Mouse (Mus musculus) gastrocnemius, adult 2 months (tissue): Measurements from ENCODE around the gene Zfp384. TPM values are rescaled to one million over a fixed set of nuclear protein-coding genes. Genes with fewer than 3 reads are reported as not detected.
A peak's percentile ranks its signal among the peaks of the same experiment; 100 is the strongest.
"Not testable (repeated sequence)": the region's sequence is repeated elsewhere in the genome, so short reads cannot be mapped to it uniquely, and the experiment has no call there.

ENCODE experiments used
- DNase-seq: peaks from one replicate; pipeline ENCODE4 v3.0.0; 2022
- H3K27ac ChIP-seq: fragments of 200-600 bp; 2 replicates; pipeline ENCODE4 v1.8.1; 2022; ENCODE audit warnings: mild to moderate bottlenecking
- H3K4me3 ChIP-seq: fragments of 200-600 bp; 2 replicates; pipeline ENCODE4 v1.8.1; 2022; ENCODE audit warnings: mild to moderate bottlenecking, moderate library complexity
- CTCF ChIP-seq: fragments of 200-600 bp; IDR thresholded peaks from 2 replicates; pipeline ENCODE4 v1.8.1; 2022; ENCODE audit warnings: antibody characterized with exemption, mild to moderate bottlenecking, moderate library complexity
- intact Hi-C: fragments of 180-260 bp; cut with DNase I; formaldehyde crosslinking; loops from one replicate; pipeline ENCODE4 v1.15.1; 2025
- total RNA-seq, 2 experiments: library from RNA; stranded (reverse); gene quantifications; 2 replicates each; pipeline ENCODE4 v1.2.3; 2021

The Zfp384 gene
- total RNA-seq, 2 experiments from 2014 or later = 24.4 to 28.0 TPM

DNA sequence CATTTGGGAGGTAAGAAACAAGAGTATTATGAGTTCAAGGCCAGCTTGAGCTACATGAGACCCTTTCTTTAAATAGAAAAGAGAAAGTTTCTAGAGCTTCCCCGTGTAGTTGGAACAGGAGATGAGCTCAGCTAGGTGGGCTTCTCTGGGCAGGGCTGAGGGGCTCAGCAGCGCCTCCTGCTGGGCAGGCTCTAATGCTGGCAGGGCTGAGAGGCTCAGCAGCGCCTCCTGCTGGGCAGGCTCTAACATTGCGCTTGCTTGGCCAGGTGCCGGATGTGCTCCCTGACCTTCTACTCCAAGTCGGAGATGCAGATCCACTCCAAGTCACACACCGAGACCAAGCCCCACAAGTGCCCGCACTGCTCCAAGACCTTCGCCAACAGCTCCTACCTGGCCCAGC, 21.6 kb downstream of the Zfp384 start:
- peak; percentile 59 for DNase-seq
- peak; percentile 86 for TF ChIP-seq CTCF
- H3K27ac ChIP-seq, H3K4me3 ChIP-seq, intact Hi-C loops: not testable (repeated sequence)

DNA sequence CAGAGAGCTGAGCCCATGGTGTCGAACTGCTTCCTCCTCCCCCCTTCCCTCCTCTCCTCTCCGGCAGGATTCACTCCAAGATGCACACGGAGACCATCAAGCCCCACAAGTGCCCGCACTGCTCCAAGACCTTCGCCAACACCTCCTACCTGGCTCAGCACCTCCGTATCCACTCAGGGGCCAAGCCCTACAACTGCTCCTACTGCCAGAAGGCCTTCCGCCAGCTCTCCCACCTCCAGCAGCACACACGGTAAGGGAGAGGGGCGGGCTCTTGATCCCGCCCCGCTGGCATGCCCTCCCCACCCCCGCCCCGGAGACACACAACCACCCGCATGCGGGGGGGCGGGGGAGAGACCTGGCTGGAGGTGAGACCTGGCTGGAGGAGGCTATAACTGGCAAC, 22.7 kb downstream of the Zfp384 start:
- no peak for TF ChIP-seq CTCF
- Histone ChIP-seq H3K4me3 (no peak overlapping the region), H3K27ac (no peak overlapping the region)
- intact Hi-C loops = no loop called here
- no peak for DNase-seq

DNA sequence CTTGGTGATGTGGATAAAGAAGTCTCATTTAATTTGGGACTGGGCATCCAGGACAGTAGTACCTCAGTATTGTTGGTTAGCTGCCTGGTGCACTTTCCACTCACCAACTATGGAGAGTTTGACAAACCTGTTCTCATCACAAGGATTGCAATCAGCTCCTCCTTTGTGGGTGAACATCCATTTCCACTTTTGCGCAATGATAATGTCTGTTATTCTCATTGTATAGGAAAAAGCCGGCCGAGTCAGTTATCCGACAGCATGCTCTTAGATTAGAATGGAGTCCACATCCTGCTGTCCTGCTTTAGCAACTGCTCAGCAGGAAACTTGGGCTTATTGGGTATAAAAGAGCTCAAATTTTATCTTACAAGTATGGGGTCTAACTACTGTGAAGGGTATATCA, 29.7 kb downstream of the Zfp384 start:
- peak overlapping the region; percentile 88 for H3K4me3 ChIP-seq
- peak overlapping the region; percentile 88 for H3K27ac ChIP-seq
- intact Hi-C loops = loop anchor here (1.0 to 5.0 kb wide), 3 partner anchors 30 to 326 kb away; partner anchors contain the start of genes Cops7a, Emg1 and Phb2
- no peak for TF ChIP-seq CTCF
- no peak for DNase-seq

DNA sequence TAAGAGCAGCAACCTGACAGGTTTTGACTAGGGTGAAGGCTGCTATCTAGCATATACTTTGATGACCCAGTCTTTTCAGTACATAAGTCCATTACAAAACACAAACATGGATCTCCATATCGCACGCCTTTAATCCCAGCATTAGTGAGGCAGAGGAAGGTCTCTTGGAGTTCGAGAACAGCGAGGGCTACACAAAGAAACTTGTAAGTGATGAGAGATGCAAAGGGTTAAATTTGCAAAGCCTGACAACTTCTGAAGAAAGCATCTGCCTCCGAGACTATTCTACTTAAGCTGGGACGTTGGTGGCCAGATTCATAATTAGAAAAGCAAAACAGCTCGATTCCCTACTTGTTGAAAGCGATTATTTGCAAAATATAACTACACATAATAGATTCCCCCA, 30.2 kb downstream of the Zfp384 start:
- peak overlapping the region; percentile 88 for H3K4me3 ChIP-seq
- H3K27ac ChIP-seq = peak overlapping the region; percentile 88
- DNase-seq = no peak
- no peak for TF ChIP-seq CTCF
- intact Hi-C loops = loop anchor here (1.0 to 5.0 kb wide), 3 partner anchors 31 to 327 kb away; partner anchors contain the start of genes Cops7a, Emg1 and Phb2

DNA sequence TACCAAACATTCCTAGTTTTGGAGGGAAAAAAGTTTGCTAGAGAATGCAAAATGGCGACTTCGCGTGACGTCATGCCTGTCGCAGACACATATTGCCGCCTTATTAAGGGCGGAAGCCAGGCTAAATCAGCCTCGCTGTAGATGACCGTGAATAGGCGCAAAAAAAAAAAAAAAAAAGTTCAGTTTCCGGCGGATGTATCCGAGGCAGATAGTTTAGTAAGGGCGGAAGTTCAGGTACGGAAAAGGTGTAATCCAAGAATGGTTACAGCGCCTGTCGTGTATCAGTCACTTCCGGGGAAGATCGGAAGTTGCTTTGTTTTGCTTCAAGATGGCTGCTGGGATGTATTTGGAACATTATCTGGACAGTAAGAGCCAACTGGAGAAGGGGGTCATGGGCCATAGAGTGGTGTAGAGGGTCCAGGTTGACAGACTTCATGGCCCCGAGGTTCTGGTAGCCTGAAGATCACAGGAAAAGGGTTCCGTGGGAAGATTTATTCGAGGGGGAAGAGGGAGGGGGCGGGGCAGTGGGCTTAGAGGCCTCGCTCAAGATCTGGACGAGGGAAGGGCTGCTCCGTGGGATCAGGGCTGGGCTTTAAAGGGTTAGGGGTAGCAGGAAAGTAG, 30.7 kb downstream of the Zfp384 start, which contains the start of gene Ing4:
Gene Ing4, plus strand, starts transcription at position 228 of the 621 bp plus-strand sequence.
- peak within 1 kb of the TSS; percentile 88 for H3K27ac ChIP-seq
- intact Hi-C loops = loop anchor here (1.0 to 5.0 kb wide), 3 partner anchors 31 to 327 kb away; partner anchors contain the start of genes Cops7a, Emg1 and Phb2
- DNase-seq = peak; percentile 93
- TF ChIP-seq CTCF = no peak
- peak within 1 kb of the TSS; percentile 88 for H3K4me3 ChIP-seq

DNA sequence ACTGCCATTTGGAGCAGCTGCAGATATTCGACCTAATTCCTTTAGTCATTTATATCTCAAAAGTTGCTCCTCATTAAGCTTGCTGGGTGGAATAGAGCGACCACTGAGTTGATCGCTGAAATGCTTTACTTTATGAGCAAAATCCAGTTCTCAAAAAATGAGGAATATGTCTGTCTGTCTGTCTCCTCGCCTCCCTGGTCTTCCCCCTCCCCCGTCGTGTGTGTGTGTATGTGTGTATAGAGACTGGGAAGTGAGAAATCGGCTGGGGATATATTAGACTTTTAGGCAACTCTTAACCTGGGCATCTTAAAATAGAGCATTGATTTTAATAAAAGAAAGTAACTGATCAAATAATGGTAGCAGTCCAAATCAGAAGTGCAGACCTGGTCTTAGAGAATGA, 31.3 kb downstream of the Zfp384 start:
- no peak for TF ChIP-seq CTCF
- peak overlapping the region; percentile 88 for H3K4me3 ChIP-seq
- no peak for DNase-seq
- peak overlapping the region; percentile 88 for H3K27ac ChIP-seq
- intact Hi-C loops = no loop called here

DNA sequence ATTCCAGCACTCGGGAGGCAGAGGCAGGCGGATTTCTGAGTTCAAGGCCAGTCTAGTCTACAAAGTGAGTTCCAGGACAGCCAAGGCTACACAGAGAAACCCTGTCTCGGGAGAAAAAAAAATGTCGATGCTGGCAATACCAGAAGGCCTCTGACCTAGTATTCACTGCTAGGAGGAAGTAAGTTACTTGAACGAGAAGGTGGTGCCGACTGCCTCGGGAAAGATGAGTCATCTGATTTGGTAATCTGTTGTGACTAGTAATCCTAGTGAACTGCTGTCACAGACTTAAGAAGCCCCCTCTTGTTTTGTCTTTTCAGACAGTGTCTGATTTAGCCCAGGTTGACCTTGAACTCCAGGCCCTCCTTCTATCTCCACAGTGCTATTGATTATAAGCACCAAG, 32.1 kb downstream of the Zfp384 start:
- intact Hi-C loops = no loop called here
- Histone ChIP-seq H3K4me3 (no peak overlapping the region), H3K27ac (no peak overlapping the region)
- no peak for DNase-seq
- no peak for TF ChIP-seq CTCF

DNA sequence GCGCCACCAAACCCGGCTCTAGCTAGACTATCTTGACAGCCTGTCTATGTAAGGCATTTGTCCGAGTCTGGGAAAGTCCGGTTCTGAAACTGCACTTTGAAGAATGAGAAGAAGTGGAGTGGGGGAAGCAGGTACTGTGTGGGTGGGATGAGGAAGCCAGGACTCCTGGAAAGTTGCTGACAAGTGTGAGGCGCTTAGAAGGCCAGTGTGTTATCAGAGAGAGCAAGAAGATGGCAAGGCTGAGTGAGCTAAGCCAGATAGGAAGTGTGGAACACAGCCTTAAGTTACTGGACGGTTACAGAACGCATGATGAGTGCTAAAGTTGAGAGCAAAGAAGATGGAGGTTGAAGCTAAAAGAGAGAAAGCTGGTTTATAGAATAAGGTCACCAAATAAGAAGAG, 33.1 kb downstream of the Zfp384 start:
- Histone ChIP-seq H3K4me3 (no peak overlapping the region), H3K27ac (no peak overlapping the region)
- no peak for TF ChIP-seq CTCF
- no peak for DNase-seq
- intact Hi-C loops = no loop called here

DNA sequence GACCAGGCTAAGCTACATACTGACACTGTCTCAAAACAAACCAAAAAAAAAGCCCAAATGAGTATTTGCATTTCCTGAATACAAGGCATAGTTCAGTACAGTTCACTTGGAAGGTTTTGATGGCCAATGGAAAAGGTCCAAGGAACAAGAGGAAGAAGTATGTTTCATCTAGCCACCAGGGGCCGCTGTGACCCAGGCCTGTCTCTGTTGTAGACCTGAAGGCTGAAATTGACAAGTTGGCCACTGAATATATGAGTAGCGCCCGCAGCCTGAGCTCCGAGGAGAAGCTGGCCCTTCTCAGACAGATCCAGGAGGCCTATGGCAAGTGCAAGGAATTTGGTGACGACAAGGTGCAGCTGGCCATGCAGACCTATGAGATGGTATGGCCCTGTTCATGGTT, 37.7 kb downstream of the Zfp384 start:
- Histone ChIP-seq H3K27ac (no peak overlapping the region), H3K4me3 (no peak overlapping the region)
- peak; percentile 90 for TF ChIP-seq CTCF
- peak; percentile 90 for DNase-seq
- intact Hi-C loops = loop anchor here (1.0 to 5.0 kb wide), 2 partner anchors 38 to 226 kb away; no protein-coding TSS in a partner anchor

DNA sequence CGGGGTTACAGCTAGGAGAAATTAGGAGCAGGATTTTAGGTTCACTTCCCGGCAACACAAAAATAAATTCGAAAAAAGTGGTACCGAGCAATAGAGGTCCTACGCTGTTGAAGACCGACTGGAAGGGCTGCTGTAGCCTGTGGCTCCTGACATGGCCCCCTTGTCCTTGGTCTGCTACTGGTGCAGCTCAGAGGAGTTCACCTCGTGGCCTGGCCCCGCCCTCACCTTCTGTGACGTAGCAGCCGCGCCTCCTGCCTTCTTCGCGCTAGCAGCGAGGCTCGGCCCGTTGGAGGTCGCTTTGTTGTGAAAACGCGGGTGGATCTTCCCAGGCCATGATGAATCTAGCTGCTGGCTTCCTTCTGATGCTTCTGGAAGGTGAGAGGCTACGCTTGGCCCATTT, 40.7 kb downstream of the Zfp384 start, which contains the start of gene Acrbp:
Gene Acrbp, plus strand, starts transcription at position 12 of the 400 bp plus-strand sequence.
- no peak within 1 kb of the TSS for H3K27ac ChIP-seq
- H3K4me3 ChIP-seq = no peak within 1 kb of the TSS
- intact Hi-C loops = loop anchor here (5.0 kb wide), 1 partner anchor 223 kb away; no protein-coding TSS in a partner anchor
- no peak for DNase-seq
- TF ChIP-seq CTCF = no peak

DNA sequence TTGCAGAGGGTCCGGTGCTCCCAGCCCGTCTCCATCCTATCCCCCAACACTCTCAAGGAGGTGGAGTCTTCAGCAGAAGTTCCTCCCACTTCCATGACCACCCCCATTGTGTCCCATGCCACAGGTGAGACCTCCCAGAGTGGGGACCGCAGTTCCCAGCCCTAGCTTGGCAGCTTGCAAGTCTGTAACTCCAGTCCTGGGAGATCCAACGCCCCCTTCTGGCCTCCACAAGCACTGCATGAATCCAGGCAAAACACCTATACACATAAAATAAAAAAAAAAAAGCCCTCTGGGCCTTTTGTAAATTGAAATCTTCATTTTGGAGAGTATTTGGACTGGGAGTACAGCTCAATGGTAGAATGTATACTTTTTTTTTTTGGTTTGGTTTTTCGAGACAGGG, 42.3 kb downstream of the Zfp384 start:
- DNase-seq = no peak
- intact Hi-C loops = no loop called here
- H3K27ac ChIP-seq = no peak overlapping the region

DNA sequence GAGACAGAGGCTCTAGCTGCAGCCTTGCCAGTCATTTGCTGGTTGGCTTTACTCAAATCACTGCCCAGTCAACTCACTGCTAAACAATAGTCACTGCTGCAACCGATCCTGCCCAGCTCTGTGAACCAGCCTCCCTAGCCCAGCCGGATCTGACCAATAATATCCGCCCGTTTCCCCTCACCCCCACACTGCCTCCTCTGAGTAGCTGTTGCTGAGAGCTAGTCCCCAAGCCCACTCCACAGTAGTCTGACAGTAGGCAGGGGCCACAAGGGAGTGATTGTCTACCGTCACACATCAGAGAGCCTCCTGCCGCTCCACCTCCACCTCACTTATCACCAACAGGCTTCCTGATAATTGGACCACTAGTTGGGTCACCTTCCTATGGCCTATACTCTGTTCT, 52.5 kb downstream of the Zfp384 start:
- no peak for TF ChIP-seq CTCF
- no peak for DNase-seq
- Histone ChIP-seq H3K27ac (no peak overlapping the region), H3K4me3 (no peak overlapping the region)
- intact Hi-C loops = no loop called here

More for the DNA sequence above, 42.3 kb downstream of the Zfp384 start:
- no peak overlapping the region for H3K4me3 ChIP-seq
- TF ChIP-seq CTCF = peak; percentile 49

DNA sequence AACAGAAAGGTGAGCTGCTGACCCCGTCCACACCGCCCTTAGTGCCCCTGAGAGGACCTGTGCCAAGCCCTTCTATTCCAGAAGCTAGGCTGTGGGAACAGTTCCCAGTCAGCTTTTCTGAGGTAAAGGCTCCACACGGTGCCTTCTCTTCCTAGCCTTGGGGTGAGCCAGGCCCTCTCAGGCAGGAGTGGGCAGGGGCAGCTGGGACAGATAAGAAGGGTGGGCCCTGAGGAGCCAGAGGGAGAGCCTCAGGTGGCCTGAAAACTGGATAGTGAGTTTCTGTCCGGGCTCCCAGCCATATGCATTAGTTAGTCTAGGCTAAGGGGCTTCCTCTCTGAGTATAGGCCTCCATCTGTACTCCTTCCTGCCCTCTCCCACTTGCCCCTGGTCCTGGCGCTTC, 53.6 kb downstream of the Zfp384 start:
- Histone ChIP-seq H3K4me3 (no peak overlapping the region), H3K27ac (no peak overlapping the region)
- TF ChIP-seq CTCF = no peak
- intact Hi-C loops = no loop called here
- no peak for DNase-seq

DNA sequence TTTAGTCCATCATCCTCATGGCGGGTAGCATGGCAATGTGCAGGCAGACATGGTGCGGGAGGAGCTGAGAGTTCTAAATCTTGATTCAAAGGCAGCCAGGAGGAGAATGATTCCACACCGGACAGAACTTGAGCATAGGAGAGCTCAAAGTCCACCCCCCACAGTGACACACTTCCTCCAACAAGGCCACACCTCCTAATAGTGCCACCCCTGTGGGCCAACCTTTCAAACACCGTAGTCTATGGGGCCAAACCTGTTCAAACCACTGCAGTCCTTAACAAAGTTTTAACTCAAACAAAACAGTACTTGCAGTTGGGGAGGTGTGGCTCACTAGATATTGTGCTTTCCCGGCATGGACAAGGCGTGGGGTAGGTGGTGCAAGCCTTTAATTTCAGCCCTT, 55.0 kb downstream of the Zfp384 start:
- TF ChIP-seq CTCF = no peak
- H3K4me3 ChIP-seq = no peak overlapping the region
- intact Hi-C loops = no loop called here
- DNase-seq = no peak
- no peak overlapping the region for H3K27ac ChIP-seq

DNA sequence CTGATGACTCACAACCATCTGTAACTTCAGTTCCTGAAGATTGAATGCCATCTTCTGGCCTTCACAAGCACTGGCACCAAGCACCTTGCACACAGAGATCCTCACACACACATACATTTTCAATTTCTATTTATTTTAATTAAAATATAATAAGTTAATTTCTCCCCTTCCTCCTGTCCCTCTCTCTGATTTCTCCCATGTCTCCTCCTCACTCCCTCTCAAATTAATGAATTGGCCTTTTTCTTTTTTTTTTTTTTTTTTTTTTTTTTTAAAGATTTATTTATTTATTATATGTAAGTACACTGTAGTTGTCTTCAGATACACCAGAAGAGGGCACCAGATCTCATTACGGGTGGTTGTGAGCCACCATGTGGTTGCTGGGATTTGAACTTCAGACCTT, 56.3 kb downstream of the Zfp384 start:
- DNase-seq, intact Hi-C loops, H3K4me3 ChIP-seq, H3K27ac ChIP-seq: not testable (repeated sequence)
